Mouse (Mus musculus) embryonic facial prominence, embryonic 10.5 days (tissue): Measurements from ENCODE around the gene Heatr9. TPM values are rescaled to one million over a fixed set of nuclear protein-coding genes. Genes with fewer than 3 reads are reported as not detected.

ENCODE experiments used
- DNase-seq: peaks from one replicate; pipeline ENCODE4 v3.0.0-alpha.2; 2017; ENCODE audit warnings: low spot score
- H3K27ac ChIP-seq: fragments of 300-500 bp; sonication (generic); replicated peaks from 2 replicates; pipeline ENCODE4 v1.5.1; 2016; ENCODE audit warnings: mild to moderate bottlenecking
- H3K27me3 ChIP-seq: fragments of 300-500 bp; sonication (generic); replicated peaks from 2 replicates; pipeline ENCODE4 v1.6.1; 2016; ENCODE audit warnings: low read depth, mild to moderate bottlenecking; ENCODE audit not compliant: poor library complexity, severe bottlenecking
- H3K36me3 ChIP-seq: fragments of 300-500 bp; sonication (generic); replicated peaks from 2 replicates; pipeline ENCODE4 v1.6.1; 2016; ENCODE audit warnings: mild to moderate bottlenecking, moderate library complexity
- H3K4me1 ChIP-seq: fragments of 300-500 bp; sonication (generic); 2 replicates; pipeline ENCODE4 v1.6.1; 2016
- H3K4me3 ChIP-seq: fragments of 300-500 bp; sonication (generic); 2 replicates; pipeline ENCODE4 v1.5.1; 2016; ENCODE audit warnings: mild to moderate bottlenecking, moderate library complexity
- H3K9me3 ChIP-seq: fragments of 300-500 bp; sonication (generic); 2 replicates; pipeline ENCODE4 v1.6.1; 2016; ENCODE audit warnings: mild to moderate bottlenecking
- WGBS: fragments of 180-500 bp; shearing (Covaris S2); methylation state at CpG from one replicate; pipeline ENCODE4 v1.1.7; 2016; 5-methylcytosine and 5-hydroxymethylcytosine counted together
- polyA plus RNA-seq: library from polyadenylated mRNA; unstranded; fragments of >200 nt; fragmentation: Nextera tagmentation; extraction: Ambion mirVana; gene quantifications from 2 replicates; pipeline ENCODE4 v1.2.1, GENCODE M21; 2016

Gene Heatr9
- polyA plus RNA-seq: not detected in 2 replicates

GRCm38 (mm10) chr11:83522075-83522474 is at the start of gene Heatr9:
TSS of gene Heatr9 (minus strand) at chr11:83522175.
- Histone ChIP-seq H3K27ac (no peak within 1 kb of the TSS), H3K4me3 (no peak within 1 kb of the TSS), H3K36me3 (peaks cover 5% of the 10 kb centered on the region; the same call in 1 of the 2 replicates), H3K27me3 (no peaks in the 10 kb centered on the region), H3K9me3 (no peaks in the 10 kb centered on the region), H3K4me1 (no peaks in the 10 kb centered on the region)
- no peak for DNase-seq
- WGBS: 89% methylated on average over 3 of the region's 3 CpGs

GRCm38 (mm10) chr11:83570189-83570588 is 48.2 kb upstream of the Heatr9 start:
- no peaks in the 10 kb centered on the region for H3K4me1 ChIP-seq
- 72% methylated on average over 2 of the region's 2 CpGs for whole genome bisulfite sequencing
- no peaks in the 10 kb centered on the region for H3K9me3 ChIP-seq
- DNase-seq: no peak
- no peak overlapping the region for H3K4me3 ChIP-seq
- H3K27ac ChIP-seq: no peak overlapping the region
- H3K27me3 ChIP-seq: no peaks in the 10 kb centered on the region
- H3K36me3 ChIP-seq: no peaks in the 10 kb centered on the region

GRCm38 (mm10) chr11:83569249-83569648 is 47.3 kb upstream of the Heatr9 start:
- Histone ChIP-seq H3K4me3 (no peak overlapping the region), H3K9me3 (no peaks in the 10 kb centered on the region), H3K27ac (no peak overlapping the region), H3K27me3 (no peaks in the 10 kb centered on the region), H3K36me3 (no peaks in the 10 kb centered on the region), H3K4me1 (no peaks in the 10 kb centered on the region)
- WGBS: 92% methylated on average over 7 of the region's 7 CpGs
- no peak for DNase-seq

GRCm38 (mm10) chr11:83568786-83569185 is 46.8 kb upstream of the Heatr9 start:
- H3K9me3 ChIP-seq: no peaks in the 10 kb centered on the region
- no peak overlapping the region for H3K4me3 ChIP-seq
- H3K27me3 ChIP-seq: no peaks in the 10 kb centered on the region
- H3K4me1 ChIP-seq: no peaks in the 10 kb centered on the region
- no peak overlapping the region for H3K27ac ChIP-seq
- H3K36me3 ChIP-seq: no peaks in the 10 kb centered on the region
- 88% methylated on average over 3 of the region's 3 CpGs for WGBS
- DNase-seq: no peak

- DNase-seq: no peak
- H3K36me3 ChIP-seq: no peaks in the 10 kb centered on the region
- H3K9me3 ChIP-seq: no peaks in the 10 kb centered on the region
- H3K27ac ChIP-seq: no peak overlapping the region
- 91% methylated on average over 9 of the region's 9 CpGs for WGBS
- no peaks in the 10 kb centered on the region for H3K27me3 ChIP-seq
- no peak overlapping the region for H3K4me3 ChIP-seq
- H3K4me1 ChIP-seq: no peaks in the 10 kb centered on the region
Observed at GRCm38 (mm10) chr11:83568061-83568460, 46.1 kb upstream of the Heatr9 start.

- H3K4me3 ChIP-seq: no peak overlapping the region
- H3K4me1 ChIP-seq: no peaks in the 10 kb centered on the region
- H3K9me3 ChIP-seq: no peaks in the 10 kb centered on the region
- no peak for DNase-seq
- H3K27ac ChIP-seq: no peak overlapping the region
- WGBS: 69% methylated on average over 7 of the region's 7 CpGs
- no peaks in the 10 kb centered on the region for H3K36me3 ChIP-seq
- no peaks in the 10 kb centered on the region for H3K27me3 ChIP-seq
Observed at GRCm38 (mm10) chr11:83567311-83567710, 45.3 kb upstream of the Heatr9 start.

GRCm38 (mm10) chr11:83566617-83567016 is 44.6 kb upstream of the Heatr9 start:
- H3K27me3 ChIP-seq: no peaks in the 10 kb centered on the region
- no peak for DNase-seq

GRCm38 (mm10) chr11:83563754-83564153 is 41.8 kb upstream of the Heatr9 start:
- H3K27me3 ChIP-seq: no peaks in the 10 kb centered on the region
- H3K36me3 ChIP-seq: no peaks in the 10 kb centered on the region
- no peak overlapping the region for H3K27ac ChIP-seq
- DNase-seq: no peak
- no peaks in the 10 kb centered on the region for H3K9me3 ChIP-seq
- WGBS: 76% methylated on average over 2 of the region's 2 CpGs
- no peak overlapping the region for H3K4me3 ChIP-seq
- no peaks in the 10 kb centered on the region for H3K4me1 ChIP-seq

More at GRCm38 (mm10) chr11:83566617-83567016, 44.6 kb upstream of the Heatr9 start:
- Histone ChIP-seq H3K4me1 (no peaks in the 10 kb centered on the region), H3K27ac (no peak overlapping the region), H3K4me3 (no peak overlapping the region), H3K9me3 (no peaks in the 10 kb centered on the region), H3K36me3 (no peaks in the 10 kb centered on the region)

GRCm38 (mm10) chr11:83562311-83562887 is 40.4 kb upstream of the Heatr9 start:
- Histone ChIP-seq H3K4me3 (no peak overlapping the region), H3K9me3 (no peaks in the 10 kb centered on the region), H3K27me3 (no peaks in the 10 kb centered on the region), H3K36me3 (no peaks in the 10 kb centered on the region), H3K27ac (no peak overlapping the region), H3K4me1 (no peaks in the 10 kb centered on the region)
- WGBS: 73% methylated on average over 6 of the region's 6 CpGs
- DNase-seq: no peak

- no peak overlapping the region for H3K4me3 ChIP-seq
- no peak overlapping the region for H3K27ac ChIP-seq
- DNase-seq: no peak
- no peaks in the 10 kb centered on the region for H3K4me1 ChIP-seq
- H3K36me3 ChIP-seq: no peaks in the 10 kb centered on the region
- no peaks in the 10 kb centered on the region for H3K27me3 ChIP-seq
- H3K9me3 ChIP-seq: no peaks in the 10 kb centered on the region
- 80% methylated on average over 6 of the region's 6 CpGs for WGBS
Observed at GRCm38 (mm10) chr11:83560405-83560804, 38.4 kb upstream of the Heatr9 start.

- H3K4me3 ChIP-seq: no peak overlapping the region
- no peak for DNase-seq
- H3K4me1 ChIP-seq: no peaks in the 10 kb centered on the region
- no peaks in the 10 kb centered on the region for H3K9me3 ChIP-seq
- no peak overlapping the region for H3K27ac ChIP-seq
- 69% methylated on average over 10 of the region's 10 CpGs for WGBS
- H3K27me3 ChIP-seq: no peaks in the 10 kb centered on the region
- no peaks in the 10 kb centered on the region for H3K36me3 ChIP-seq
Observed at GRCm38 (mm10) chr11:83557074-83557473, 35.1 kb upstream of the Heatr9 start.

GRCm38 (mm10) chr11:83556085-83556781 is 34.3 kb upstream of the Heatr9 start:
- no peak for DNase-seq
- H3K4me3 ChIP-seq: no peak overlapping the region
- H3K9me3 ChIP-seq: no peaks in the 10 kb centered on the region
- no peaks in the 10 kb centered on the region for H3K27me3 ChIP-seq
- no peaks in the 10 kb centered on the region for H3K4me1 ChIP-seq
- 35% methylated on average over 8 of the region's 8 CpGs for WGBS
- H3K27ac ChIP-seq: no peak overlapping the region
- H3K36me3 ChIP-seq: no peaks in the 10 kb centered on the region

GRCm38 (mm10) chr11:83551668-83552067 is 29.7 kb upstream of the Heatr9 start:
- no peaks in the 10 kb centered on the region for H3K36me3 ChIP-seq
- H3K27ac ChIP-seq: no peak overlapping the region
- WGBS: 87% methylated on average over 5 of the region's 5 CpGs
- no peaks in the 10 kb centered on the region for H3K27me3 ChIP-seq
- no peaks in the 10 kb centered on the region for H3K9me3 ChIP-seq
- DNase-seq: no peak
- no peak overlapping the region for H3K4me3 ChIP-seq
- no peaks in the 10 kb centered on the region for H3K4me1 ChIP-seq
